Mouse (Mus musculus) intestine, embryonic 16.5 days (tissue): ENCODE measurements around the gene Pga5. TPM values are rescaled to one million over a fixed set of nuclear protein-coding genes. Genes with fewer than 3 reads are reported as not detected.

Experiments
- ATAC-seq: fragments of 200-750 bp; cut with Nextera tagmentation; 2 replicates; pipeline ENCODE4 v1.8.0; 2017; ENCODE audit warnings: moderate TSS enrichment, moderate library complexity
- H3K27ac ChIP-seq: fragments of 300-500 bp; sonication (generic); 2 replicates; pipeline ENCODE4 v1.5.1; 2014; ENCODE audit warnings: mild to moderate bottlenecking, low read length
- H3K27me3 ChIP-seq: fragments of 300-500 bp; sonication (generic); replicated peaks from 2 replicates; pipeline ENCODE4 v1.6.1; 2014; ENCODE audit warnings: low read length, control low read depth, mixed read lengths; ENCODE audit not compliant: control insufficient read depth, insufficient read depth
- H3K36me3 ChIP-seq: fragments of 300-500 bp; sonication (generic); 2 replicates; pipeline ENCODE4 v1.6.1; 2014; ENCODE audit warnings: low read length, control low read depth; ENCODE audit not compliant: control insufficient read depth, insufficient read depth
- H3K4me1 ChIP-seq: fragments of 300-500 bp; sonication (generic); 2 replicates; pipeline ENCODE4 v1.6.1; 2014; ENCODE audit warnings: low read length, control low read depth, mixed read lengths; ENCODE audit not compliant: control insufficient read depth, insufficient read depth
- H3K4me2 ChIP-seq: fragments of 300-500 bp; sonication (generic); 2 replicates; pipeline ENCODE4 v1.6.1; 2014; ENCODE audit warnings: low read depth, low read length, control low read depth
- H3K4me3 ChIP-seq: fragments of 300-500 bp; sonication (generic); 2 replicates; pipeline ENCODE4 v1.5.1; 2014; ENCODE audit warnings: mild to moderate bottlenecking, low read length
- H3K9ac ChIP-seq: fragments of 300-500 bp; sonication (generic); 2 replicates; pipeline ENCODE4 v1.6.1; 2014; ENCODE audit warnings: low read depth, low read length
- H3K9me3 ChIP-seq: fragments of 300-500 bp; sonication (generic); 2 replicates; pipeline ENCODE4 v1.6.1; 2016; ENCODE audit warnings: low read length, control low read depth; ENCODE audit not compliant: control insufficient read depth
- WGBS: fragments of 180-500 bp; shearing (Covaris S2); extraction: QIAGEN DNeasy Blood & Tissue Kit; methylation state at CpG from one replicate; pipeline ENCODE4 v1.1.7; 2014; 5-methylcytosine and 5-hydroxymethylcytosine counted together
- polyA plus RNA-seq: library from polyadenylated mRNA; unstranded; fragments of >200 nt; fragmentation: Nextera tagmentation; extraction: Ambion mirVana; gene quantifications from 2 replicates; pipeline ENCODE4 v1.2.1, GENCODE M21; 2015

Gene Pga5
- polyA plus RNA-seq, 1 experiment from 2014 or later, result 0.78 TPM

DNA sequence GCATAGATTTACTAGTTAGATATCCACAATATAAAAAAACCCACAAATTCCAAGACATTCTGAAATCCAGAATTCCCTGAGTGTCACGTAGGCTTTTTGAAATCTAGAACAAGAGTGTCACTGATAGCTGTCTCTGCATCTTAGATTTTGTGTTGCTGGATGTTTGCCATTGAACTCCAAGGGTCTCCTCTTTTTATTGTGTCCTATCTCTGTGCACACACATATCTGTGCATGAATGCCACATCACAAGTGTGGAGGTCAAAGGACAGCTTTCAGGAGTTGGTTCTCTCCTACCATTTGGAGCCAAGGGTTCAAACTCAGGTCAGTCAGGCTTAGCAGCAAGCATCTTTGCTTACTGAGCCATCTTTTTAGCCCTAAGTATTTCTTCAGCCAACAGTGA, 30.0 kb upstream of the Pga5 start:
- H3K4me3 ChIP-seq, result no peak overlapping the region
- no peak overlapping the region for H3K4me2 ChIP-seq
- H3K27ac ChIP-seq, result no peak overlapping the region
- H3K4me1 ChIP-seq, result peaks cover 9% of the 10 kb centered on the region
- H3K27me3 ChIP-seq, result no peaks in the 10 kb centered on the region
- 98% methylated on average over 1 of the region's 1 CpGs for WGBS
- ATAC-seq, result no peak
- H3K36me3 ChIP-seq, result peaks cover 12% of the 10 kb centered on the region
- no peaks in the 10 kb centered on the region for H3K9me3 ChIP-seq
- H3K9ac ChIP-seq, result no peak overlapping the region

DNA sequence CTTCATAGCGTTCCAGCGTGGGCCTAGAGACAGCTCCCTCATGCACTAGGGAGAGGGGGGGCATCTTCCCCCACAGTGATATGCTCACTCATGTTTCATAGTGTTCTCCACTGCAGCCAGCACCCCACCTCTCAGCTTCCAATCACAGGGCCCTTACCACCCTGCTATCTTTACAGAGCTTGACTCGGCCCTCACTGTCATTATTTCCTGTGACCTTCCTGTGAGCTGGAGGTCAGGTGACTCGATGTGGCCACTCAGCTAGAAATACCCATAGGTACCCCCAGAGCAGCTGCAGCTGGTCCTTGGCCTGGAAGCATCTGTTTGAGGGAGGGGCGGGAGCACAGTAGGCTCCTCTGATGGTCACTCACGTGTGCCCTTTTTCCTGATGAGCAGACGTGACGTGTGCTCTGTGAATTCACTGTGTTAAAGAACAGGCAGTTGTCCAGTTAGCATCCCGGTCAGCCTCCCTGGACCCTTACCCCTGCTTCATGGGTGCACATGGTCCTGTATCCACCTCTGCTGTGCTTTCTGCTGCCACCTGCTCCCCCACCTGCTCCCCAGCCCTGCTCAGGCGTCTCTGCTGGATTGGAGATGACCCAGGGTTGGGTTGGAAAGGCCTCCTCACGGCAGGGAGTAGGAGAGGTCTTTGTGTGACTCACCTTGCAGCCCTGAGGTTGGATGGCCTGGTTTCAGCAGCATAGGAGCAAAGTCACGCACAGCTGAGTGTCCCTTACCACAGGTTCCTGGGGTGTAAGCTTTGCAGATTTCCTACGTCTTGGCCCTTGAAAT, 29.4 kb upstream of the Pga5 start:
- H3K4me2 ChIP-seq, result no peak overlapping the region
- no peak overlapping the region for H3K27ac ChIP-seq
- H3K36me3 ChIP-seq, result peaks cover 12% of the 10 kb centered on the region
- no peaks in the 10 kb centered on the region for H3K27me3 ChIP-seq
- H3K4me1 ChIP-seq, result peaks cover 9% of the 10 kb centered on the region
- 80% methylated on average over 13 of the region's 13 CpGs for WGBS
- no peak for ATAC-seq
- H3K9me3 ChIP-seq, result no peaks in the 10 kb centered on the region
- H3K9ac ChIP-seq, result no peak overlapping the region
- H3K4me3 ChIP-seq, result no peak overlapping the region

- Histone ChIP-seq H3K27me3 (no peaks in the 10 kb centered on the region), H3K27ac (no peak overlapping the region), H3K9me3 (no peaks in the 10 kb centered on the region), H3K36me3 (peaks cover 5% of the 10 kb centered on the region; the same call in 1 of the 2 replicates), H3K4me2 (no peak overlapping the region), H3K4me3 (no peak overlapping the region), H3K4me1 (peaks cover 33% of the 10 kb centered on the region), H3K9ac (0 out of 2 replicates have a peak overlapping the region, but pooled peaks have one; percentile 22)
- no peak for ATAC-seq
- WGBS, result 89% methylated on average over 8 of the region's 8 CpGs
These were observed 25.6 kb upstream of the Pga5 start for GRCm38 (mm10) chr19:10703470-10703869.

GRCm38 (mm10) chr19:10702125-10702524, 24.3 kb upstream of the Pga5 start:
- peaks cover 5% of the 10 kb centered on the region; the same call in 1 of the 2 replicates for H3K36me3 ChIP-seq
- no peak overlapping the region for H3K27ac ChIP-seq
- H3K4me2 ChIP-seq, result no peak overlapping the region
- no peak for ATAC-seq
- no peaks in the 10 kb centered on the region for H3K9me3 ChIP-seq
- H3K4me1 ChIP-seq, result peaks cover 45% of the 10 kb centered on the region
- WGBS, result 80% methylated on average over 8 of the region's 8 CpGs
- no peak overlapping the region for H3K9ac ChIP-seq
- no peaks in the 10 kb centered on the region for H3K27me3 ChIP-seq
- no peak overlapping the region for H3K4me3 ChIP-seq

- 78% methylated on average over 6 of the region's 6 CpGs for WGBS
These were observed 23.3 kb upstream of the Pga5 start for GRCm38 (mm10) chr19:10701013-10701726.

GRCm38 (mm10) chr19:10699851-10700250, 22.0 kb upstream of the Pga5 start:
- H3K27me3 ChIP-seq, result no peaks in the 10 kb centered on the region
- 23% methylated on average over 9 of the region's 9 CpGs for WGBS
- no peak overlapping the region for H3K4me3 ChIP-seq
- ATAC-seq, result peak; percentile 86
- no peaks in the 10 kb centered on the region for H3K9me3 ChIP-seq
- peaks cover 61% of the 10 kb centered on the region for H3K4me1 ChIP-seq
- H3K9ac ChIP-seq, result peak overlapping the region; percentile 55
- peak overlapping the region; percentile 92 for H3K27ac ChIP-seq
- H3K4me2 ChIP-seq, result peak overlapping the region; percentile 31; the same call in 1 of the 2 replicates
- H3K36me3 ChIP-seq, result no peaks in the 10 kb centered on the region

More at GRCm38 (mm10) chr19:10701013-10701726, 23.3 kb upstream of the Pga5 start:
- no peak for ATAC-seq
- Histone ChIP-seq H3K4me3 (no peak overlapping the region), H3K27me3 (no peaks in the 10 kb centered on the region), H3K27ac (no peak overlapping the region), H3K4me2 (no peak overlapping the region), H3K9me3 (no peaks in the 10 kb centered on the region), H3K36me3 (no peaks in the 10 kb centered on the region), H3K9ac (no peak overlapping the region), H3K4me1 (peaks cover 50% of the 10 kb centered on the region)

- no peak for ATAC-seq
- no peaks in the 10 kb centered on the region for H3K27me3 ChIP-seq
- no peaks in the 10 kb centered on the region for H3K9me3 ChIP-seq
- H3K36me3 ChIP-seq, result no peaks in the 10 kb centered on the region
- 73% methylated on average over 9 of the region's 9 CpGs for WGBS
- no peak overlapping the region for H3K9ac ChIP-seq
- H3K4me1 ChIP-seq, result peaks cover 61% of the 10 kb centered on the region
- H3K4me2 ChIP-seq, result no peak overlapping the region
- peak overlapping the region; percentile 92; the same call in 1 of the 2 replicates for H3K27ac ChIP-seq
- no peak overlapping the region for H3K4me3 ChIP-seq
These were observed 20.5 kb upstream of the Pga5 start for GRCm38 (mm10) chr19:10698131-10698991.

- Histone ChIP-seq H3K9me3 (no peaks in the 10 kb centered on the region), H3K9ac (no peak overlapping the region), H3K4me1 (peaks cover 67% of the 10 kb centered on the region), H3K36me3 (no peaks in the 10 kb centered on the region), H3K27me3 (no peaks in the 10 kb centered on the region), H3K4me3 (no peak overlapping the region), H3K27ac (no peak overlapping the region), H3K4me2 (no peak overlapping the region)
- ATAC-seq, result no peak
- 57% methylated on average over 7 of the region's 7 CpGs for WGBS
These were observed 17.9 kb upstream of the Pga5 start for GRCm38 (mm10) chr19:10695801-10696200.
